Mouse (Mus musculus) midbrain, postnatal 0 days (tissue): ENCODE results near the gene Sept11. TPM values are rescaled to one million over a fixed set of nuclear protein-coding genes. Genes with fewer than 3 reads are reported as not detected.
A peak's percentile ranks its signal among the peaks of the same experiment; 100 is the strongest.

Experiments used
- ATAC-seq: fragments of 200-750 bp; cut with Nextera tagmentation; 2 replicates; pipeline ENCODE4 v1.8.0; 2017; ENCODE audit warnings: moderate number of reproducible peaks, mild to moderate bottlenecking, moderate TSS enrichment, moderate library complexity; ENCODE audit not compliant: low FRiP score
- DNase-seq: peaks from one replicate; pipeline ENCODE4 v3.0.0-alpha.2; 2015; ENCODE audit warnings: low spot score
- H3K27ac ChIP-seq: fragments of 300-500 bp; sonication (generic); 2 replicates; pipeline ENCODE4 v1.5.1; 2014; ENCODE audit warnings: low read depth, mild to moderate bottlenecking, low read length, mixed read lengths
- H3K27me3 ChIP-seq: fragments of 300-500 bp; sonication (generic); 2 replicates; pipeline ENCODE4 v1.6.1; 2014; ENCODE audit warnings: low read length, control low read depth, mixed read lengths; ENCODE audit not compliant: insufficient read depth
- H3K36me3 ChIP-seq: fragments of 300-500 bp; sonication (generic); 2 replicates; pipeline ENCODE4 v1.6.1; 2014; ENCODE audit warnings: low read length, control low read depth, mixed read lengths; ENCODE audit not compliant: insufficient read depth
- H3K4me1 ChIP-seq: fragments of 300-500 bp; sonication (generic); 2 replicates; pipeline ENCODE4 v1.6.1; 2014; ENCODE audit warnings: mild to moderate bottlenecking, control low read depth, antibody characterized with exemption, low read length, mixed read lengths; ENCODE audit not compliant: insufficient read depth
- H3K4me2 ChIP-seq: fragments of 300-500 bp; sonication (generic); 2 replicates; pipeline ENCODE4 v1.6.1; 2014; ENCODE audit warnings: low read depth, mild to moderate bottlenecking, low read length, mixed read lengths; ENCODE audit not compliant: poor library complexity, severe bottlenecking
- H3K4me3 ChIP-seq: fragments of 300-500 bp; sonication (generic); 2 replicates; pipeline ENCODE4 v1.5.1; 2014; ENCODE audit warnings: low read depth, mild to moderate bottlenecking, low read length, moderate library complexity
- H3K9ac ChIP-seq: fragments of 300-500 bp; sonication (generic); replicated peaks from 2 replicates; pipeline ENCODE4 v1.6.1; 2014; ENCODE audit warnings: mild to moderate bottlenecking, low read length, moderate library complexity, mixed read lengths; ENCODE audit not compliant: poor library complexity, severe bottlenecking
- H3K9me3 ChIP-seq: fragments of 300-500 bp; sonication (generic); 2 replicates; pipeline ENCODE4 v1.6.1; 2016; ENCODE audit warnings: low read length, control low read depth
- CTCF ChIP-seq: IDR thresholded peaks from 2 replicates; pipeline ENCODE4 v1.5.1; 2016; ENCODE audit warnings: antibody characterized with exemption, mild to moderate bottlenecking
- WGBS: fragments of 180-500 bp; shearing (Covaris S2); extraction: QIAGEN DNeasy Blood & Tissue Kit; methylation state at CpG from one replicate; pipeline ENCODE4 v1.1.7; 2014; 5-methylcytosine and 5-hydroxymethylcytosine counted together
- polyA plus RNA-seq: library from polyadenylated mRNA; unstranded; fragments of >200 nt; fragmentation: Nextera tagmentation; extraction: Ambion mirVana; gene quantifications from 2 replicates; pipeline ENCODE4 v1.2.1, GENCODE M21; 2015
- total RNA-seq: library from RNA; depleted of rRNA; stranded (reverse); fragments of >200 nt; gene quantifications from 2 replicates; pipeline ENCODE4 v1.2.3, GENCODE M21; 2014

Gene Sept11
- total and polyA plus RNA-seq, 2 experiments from 2014 or later = 95.9 to 96.0 TPM

DNA sequence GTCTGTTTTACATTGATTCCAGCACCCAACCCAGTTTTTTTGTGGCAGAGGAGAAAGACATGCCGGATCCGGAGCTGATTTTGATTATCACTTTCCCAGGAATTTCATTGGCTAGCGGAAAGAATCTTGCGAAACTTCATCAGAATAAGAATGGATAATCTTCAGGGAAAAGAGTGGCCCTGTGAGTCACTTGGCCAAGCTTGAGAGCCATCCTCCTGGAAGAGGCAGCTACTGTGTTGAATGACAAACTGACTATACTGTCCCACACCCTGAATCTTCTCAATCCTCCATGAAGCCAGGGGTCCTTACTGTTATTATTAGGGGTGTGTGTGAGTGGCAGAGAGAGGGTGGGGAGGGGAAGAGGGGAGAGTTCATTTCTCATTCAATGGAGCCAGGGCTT lies 7.7 kb downstream of the Sept11 start:
- H3K4me3 ChIP-seq = no peak overlapping the region
- H3K36me3 ChIP-seq = no peaks in the 10 kb centered on the region
- H3K9me3 ChIP-seq = no peaks in the 10 kb centered on the region
- 67% methylated on average over 4 of the region's 4 CpGs for WGBS
- TF ChIP-seq CTCF = no peak
- DNase-seq = no peak
- no peaks in the 10 kb centered on the region for H3K27me3 ChIP-seq
- no peaks in the 10 kb centered on the region for H3K4me1 ChIP-seq
- H3K27ac ChIP-seq = no peak overlapping the region
- no peak for ATAC-seq
- H3K4me2 ChIP-seq = no peak overlapping the region
- no peak overlapping the region for H3K9ac ChIP-seq

DNA sequence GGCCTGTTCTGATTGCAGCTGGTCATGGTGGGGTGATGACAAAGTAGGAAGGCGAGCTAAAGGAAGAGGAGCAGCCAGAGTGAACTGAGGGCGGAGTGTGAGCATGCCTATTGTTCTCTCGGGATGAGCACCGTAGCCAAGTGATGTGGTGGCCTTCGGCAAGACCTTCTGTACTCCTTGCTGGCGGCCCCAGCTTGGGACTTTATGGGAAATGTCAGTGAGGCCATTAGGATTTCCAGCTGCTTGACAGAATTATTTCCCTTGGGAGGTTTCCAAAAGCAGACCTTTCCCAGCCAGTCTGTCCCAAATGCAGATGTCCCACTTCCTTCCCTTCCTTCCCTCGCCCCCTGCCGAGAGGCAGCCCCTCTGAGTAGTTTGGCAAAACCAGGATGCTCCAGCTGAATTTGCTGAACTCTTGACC lies 8.1 kb downstream of the Sept11 start:
- WGBS = 65% methylated on average over 8 of the region's 8 CpGs
- no peak for ATAC-seq

DNA sequence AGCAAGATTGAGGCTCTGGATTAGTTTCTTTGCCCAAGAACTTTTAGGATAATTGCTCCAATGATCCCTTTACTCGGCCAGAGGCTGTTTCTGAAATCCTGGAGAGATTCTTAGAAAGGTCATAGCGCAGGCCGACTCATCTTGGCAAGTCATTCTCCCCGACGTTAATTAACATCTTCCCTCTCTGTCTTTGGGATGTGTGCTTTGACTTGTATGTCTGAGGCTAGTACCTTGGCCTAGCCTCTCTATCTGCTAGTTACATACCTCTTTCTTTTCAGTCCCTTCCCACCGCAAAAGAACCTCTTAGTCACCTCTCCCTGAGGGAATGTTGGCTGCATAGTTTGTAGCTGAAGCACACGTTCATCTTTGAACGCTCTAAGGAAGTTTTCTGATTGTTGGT lies 10.4 kb downstream of the Sept11 start:
- no peaks in the 10 kb centered on the region for H3K9me3 ChIP-seq
- H3K27ac ChIP-seq = no peak overlapping the region
- H3K9ac ChIP-seq = no peak overlapping the region
- H3K36me3 ChIP-seq = no peaks in the 10 kb centered on the region
- H3K4me2 ChIP-seq = no peak overlapping the region
- no peak for DNase-seq
- 89% methylated on average over 8 of the region's 8 CpGs for WGBS
- no peak overlapping the region for H3K4me3 ChIP-seq
- no peak for TF ChIP-seq CTCF
- no peaks in the 10 kb centered on the region for H3K27me3 ChIP-seq
- ATAC-seq = no peak
- no peaks in the 10 kb centered on the region for H3K4me1 ChIP-seq

More for the DNA sequence above, 8.1 kb downstream of the Sept11 start:
- no peaks in the 10 kb centered on the region for H3K9me3 ChIP-seq
- H3K27me3 ChIP-seq = no peaks in the 10 kb centered on the region
- peak; percentile 12 for DNase-seq
- H3K4me1 ChIP-seq = no peaks in the 10 kb centered on the region
- no peak overlapping the region for H3K4me2 ChIP-seq
- no peaks in the 10 kb centered on the region for H3K36me3 ChIP-seq
- H3K27ac ChIP-seq = no peak overlapping the region
- no peak for TF ChIP-seq CTCF
- H3K4me3 ChIP-seq = no peak overlapping the region
- no peak overlapping the region for H3K9ac ChIP-seq

DNA sequence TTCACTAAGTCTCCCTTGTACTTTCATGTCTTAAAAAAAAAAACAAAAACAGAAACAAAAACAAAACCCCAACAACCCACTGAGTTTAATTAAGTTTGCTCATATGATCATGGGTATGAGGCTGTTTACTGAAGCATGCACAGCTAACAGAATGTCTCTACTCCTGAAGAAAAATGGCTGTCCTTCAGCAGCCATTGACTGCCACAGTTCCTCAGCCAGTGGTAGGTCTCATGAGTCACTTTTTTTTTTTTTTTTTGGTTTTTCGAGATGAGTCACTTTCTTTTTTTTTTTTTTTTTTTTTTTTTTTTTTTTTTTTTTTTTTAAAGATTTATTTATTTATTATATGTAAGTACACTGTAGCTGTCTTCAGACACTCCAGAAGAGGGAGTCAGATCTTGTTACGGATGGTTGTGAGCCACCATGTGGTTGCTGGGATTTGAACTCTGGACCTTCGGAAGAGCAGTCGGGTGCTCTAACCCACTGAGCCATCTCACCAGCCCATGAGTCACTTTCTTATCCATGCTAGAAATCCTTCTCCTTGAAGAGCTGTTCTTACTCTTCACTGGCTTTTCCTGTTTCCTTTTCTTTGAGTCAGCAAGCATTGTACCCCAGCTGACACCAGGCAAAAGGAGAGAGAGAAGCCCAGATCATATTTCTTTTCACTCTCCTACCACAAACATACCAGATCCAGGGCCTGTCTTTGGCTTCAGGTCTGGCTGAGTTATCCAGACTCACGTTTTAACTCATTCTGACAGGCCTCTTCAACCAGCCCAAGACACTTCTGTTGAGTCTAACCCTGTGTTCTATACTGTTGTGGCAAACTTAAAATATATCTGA lies 12.0 kb downstream of the Sept11 start:
- Histone ChIP-seq H3K9ac (no peak overlapping the region), H3K4me2 (no peak overlapping the region), H3K36me3 (no peaks in the 10 kb centered on the region), H3K9me3 (no peaks in the 10 kb centered on the region), H3K27ac (no peak overlapping the region), H3K27me3 (no peaks in the 10 kb centered on the region), H3K4me3 (no peak overlapping the region), H3K4me1 (no peaks in the 10 kb centered on the region)
- ATAC-seq (no peak), DNase-seq (no peak)
- WGBS = 94% methylated on average over 4 of the region's 5 CpGs
- no peak for TF ChIP-seq CTCF

DNA sequence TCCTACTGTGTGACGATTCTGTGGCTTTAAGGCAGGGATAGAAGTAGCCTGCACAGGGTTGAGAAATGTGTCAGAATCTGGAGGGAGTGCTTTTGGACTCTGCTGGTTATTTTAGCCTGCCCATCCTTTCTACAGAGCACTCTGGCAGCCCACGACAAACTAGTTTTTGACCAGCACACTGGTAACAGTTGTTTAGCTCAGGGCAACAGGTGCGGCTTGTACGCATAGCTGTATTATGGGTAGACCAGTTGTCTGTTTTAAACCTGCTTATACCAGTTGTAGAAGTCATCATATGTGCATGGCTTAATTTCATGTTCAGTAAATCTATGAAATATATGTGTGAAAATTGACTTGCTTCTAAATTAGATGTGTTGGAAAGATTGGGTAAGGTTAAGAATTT lies 12.8 kb downstream of the Sept11 start:
- Histone ChIP-seq H3K9me3 (no peaks in the 10 kb centered on the region), H3K4me2 (no peak overlapping the region), H3K36me3 (no peaks in the 10 kb centered on the region), H3K9ac (no peak overlapping the region), H3K27me3 (no peaks in the 10 kb centered on the region), H3K27ac (no peak overlapping the region), H3K4me1 (no peaks in the 10 kb centered on the region), H3K4me3 (no peak overlapping the region)
- WGBS = 97% methylated on average over 4 of the region's 4 CpGs
- TF ChIP-seq CTCF = no peak
- ATAC-seq (no peak), DNase-seq (no peak)

DNA sequence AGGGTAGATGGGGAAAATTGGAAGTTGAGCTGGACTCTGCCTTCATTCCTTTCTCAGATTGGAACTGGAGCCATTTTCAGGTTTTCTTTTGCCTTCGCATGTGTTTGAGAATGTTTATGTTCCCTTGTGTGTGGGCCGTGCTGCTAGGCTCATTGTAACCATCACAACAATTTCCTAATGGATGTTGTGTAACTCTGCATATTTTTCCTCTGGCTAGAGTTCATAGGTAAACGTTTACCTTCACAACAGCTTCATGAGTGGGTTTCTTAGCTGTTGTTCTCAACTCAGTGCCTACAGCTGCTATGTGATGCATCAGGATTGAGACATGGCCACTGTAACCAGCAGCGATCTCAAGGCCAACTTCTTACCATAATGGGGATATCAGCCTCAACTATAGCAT lies 15.5 kb downstream of the Sept11 start:
- H3K9me3 ChIP-seq = no peaks in the 10 kb centered on the region
- 93% methylated on average over 4 of the region's 4 CpGs for WGBS
- TF ChIP-seq CTCF = no peak
- no peak overlapping the region for H3K4me2 ChIP-seq
- H3K36me3 ChIP-seq = 0 out of 2 replicates have a peak, but pooled peaks cover 3% of the 10 kb centered on the region
- DNase-seq = no peak
- no peak overlapping the region for H3K9ac ChIP-seq
- H3K4me3 ChIP-seq = no peak overlapping the region
- H3K4me1 ChIP-seq = no peaks in the 10 kb centered on the region
- H3K27me3 ChIP-seq = no peaks in the 10 kb centered on the region
- ATAC-seq = no peak
- no peak overlapping the region for H3K27ac ChIP-seq
